Mouse (Mus musculus) embryo, embryonic 10.5 days (tissue): ENCODE measurements at regions not wholly inside any gene's neighbourhood (a gene's known extent, or its start where the extent isn't known, plus 50 kb on each side); places are given as distances from the start of the nearest gene placed in this dataset.
A peak's percentile ranks its signal among the peaks of the same experiment; 100 is the strongest.

Experiments
- DNase-seq: peaks from one replicate; pipeline ENCODE4 v3.0.0-alpha.2; 2015; ENCODE audit warnings: low spot score

DNA sequence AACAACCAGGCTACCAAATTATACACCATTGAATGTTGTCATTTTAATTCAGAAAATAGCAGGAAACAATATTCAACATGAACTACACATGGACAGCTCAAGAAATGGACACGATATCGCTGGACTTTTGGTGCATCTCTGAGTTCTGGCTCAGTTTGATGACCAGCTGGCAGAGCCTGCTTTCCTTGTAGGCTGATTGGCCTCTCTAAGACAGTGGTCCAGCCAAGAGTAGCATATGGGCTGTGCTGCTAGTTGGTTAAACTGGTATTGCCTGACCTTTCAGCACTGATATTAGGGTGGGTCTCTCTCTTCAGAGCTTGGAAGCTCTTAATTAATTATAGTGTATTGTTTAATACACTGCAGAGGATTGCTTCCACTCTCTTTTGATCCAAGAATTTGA, 705.8 kb upstream of the Ddx18 start:
- DNase-seq, result no peak

GRCm38 (mm10) chr1:122243031-122243430, 675.2 kb upstream of the Ddx18 start:
- no peak for DNase-seq

DNA sequence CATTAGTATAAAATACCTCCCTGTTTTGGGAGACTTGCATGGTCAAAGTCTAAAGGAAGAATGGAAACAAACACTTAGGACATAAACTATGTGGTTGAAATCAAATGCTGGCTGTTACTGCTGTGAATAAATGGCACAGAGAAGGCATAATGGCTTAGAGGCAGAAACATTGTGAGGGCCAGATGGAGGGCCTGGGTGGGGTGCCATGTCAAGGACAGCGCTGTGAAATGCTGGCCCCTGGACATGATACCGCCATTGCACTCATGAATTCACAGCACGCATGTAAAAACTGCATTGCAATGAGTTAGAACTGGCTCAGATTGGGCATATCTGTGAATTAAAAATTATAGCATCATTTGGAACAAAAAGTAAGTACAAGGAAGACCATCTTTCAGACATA, 673.7 kb upstream of the Ddx18 start:
- DNase-seq, result no peak

DNA sequence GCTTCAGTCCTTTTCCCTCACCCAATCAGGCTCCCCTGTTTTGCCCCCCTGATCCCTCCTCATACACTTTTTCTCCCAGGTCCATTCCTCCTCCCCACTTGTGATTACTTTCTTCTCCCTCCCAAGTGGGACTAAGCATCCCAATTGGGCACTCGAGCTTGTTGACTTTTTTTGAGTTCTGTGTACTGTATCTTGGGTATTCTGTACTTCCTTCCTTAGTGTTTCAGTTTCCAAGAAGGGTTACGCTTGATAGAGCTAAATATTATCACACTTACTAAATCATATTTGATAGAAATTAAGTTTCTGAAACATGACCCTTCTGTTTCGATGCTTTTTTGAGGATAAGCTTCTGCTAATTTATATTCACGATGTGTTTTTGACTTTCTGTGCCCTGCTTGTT, 662.7 kb upstream of the Ddx18 start:
- no peak for DNase-seq

DNA sequence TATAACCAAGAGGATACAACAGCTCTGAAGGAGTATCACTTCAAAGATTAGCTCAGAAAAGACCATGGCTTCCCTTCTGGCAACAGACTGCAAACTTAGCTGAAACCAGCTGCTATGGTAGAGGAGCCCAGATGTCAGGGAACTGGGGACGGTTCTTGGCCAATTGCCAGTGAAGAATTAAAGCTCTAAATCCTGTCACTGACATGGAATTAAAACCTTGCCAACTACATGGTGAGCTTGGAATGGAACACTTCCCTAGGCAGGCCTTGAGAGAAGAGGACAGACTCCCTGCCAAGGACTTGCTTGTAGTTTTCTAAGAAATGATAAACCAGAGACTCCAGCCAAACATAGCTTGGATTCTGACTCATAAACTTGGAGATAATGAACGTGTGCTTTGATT, 644.7 kb upstream of the Ddx18 start:
- no peak for DNase-seq

GRCm38 (mm10) chr1:122208619-122209018, 640.8 kb upstream of the Ddx18 start:
- DNase-seq, result no peak

- DNase-seq, result peak; percentile 2
Measured at GRCm38 (mm10) chr1:122169547-122169946, 601.8 kb upstream of the Ddx18 start.

DNA sequence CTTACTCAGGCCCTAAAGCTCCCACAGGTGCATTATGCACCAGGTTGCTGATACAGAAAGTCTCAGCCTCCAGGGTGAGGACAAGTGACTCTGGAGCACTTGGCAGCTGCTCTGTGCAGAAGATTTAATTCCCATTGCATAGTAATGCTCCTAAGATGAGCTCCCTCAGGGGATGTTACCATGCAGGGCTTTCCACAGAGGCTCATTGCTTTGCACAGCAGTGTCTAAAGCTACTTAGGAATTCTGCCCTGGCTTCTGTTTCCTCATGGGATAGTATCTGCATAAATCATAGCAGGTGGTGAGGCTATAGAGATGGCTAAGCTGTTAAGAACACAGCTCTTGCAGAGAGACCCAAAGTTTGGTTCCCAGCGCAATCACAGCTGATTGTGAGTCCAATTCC, 594.0 kb upstream of the Ddx18 start:
- DNase-seq, result no peak

DNA sequence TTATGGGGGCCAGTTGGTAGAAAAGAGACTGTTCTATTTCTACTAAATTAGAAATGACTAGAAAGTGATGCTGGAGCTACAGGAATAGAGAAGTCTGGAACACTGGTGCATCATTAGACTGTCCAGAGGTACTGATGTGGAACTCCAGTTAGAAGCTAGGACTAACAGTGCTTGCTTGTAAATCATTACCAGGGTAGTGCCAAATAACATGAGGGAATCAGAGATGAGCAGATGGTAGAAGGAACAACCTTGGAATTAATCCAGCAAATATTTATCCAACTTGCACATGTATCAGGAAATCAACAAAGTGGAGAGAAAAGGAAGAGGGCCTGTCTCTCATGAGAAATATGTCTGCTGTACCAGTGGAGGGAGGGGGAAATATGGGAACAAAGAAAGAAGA, 573.6 kb upstream of the Ddx18 start:
- no peak for DNase-seq

DNA sequence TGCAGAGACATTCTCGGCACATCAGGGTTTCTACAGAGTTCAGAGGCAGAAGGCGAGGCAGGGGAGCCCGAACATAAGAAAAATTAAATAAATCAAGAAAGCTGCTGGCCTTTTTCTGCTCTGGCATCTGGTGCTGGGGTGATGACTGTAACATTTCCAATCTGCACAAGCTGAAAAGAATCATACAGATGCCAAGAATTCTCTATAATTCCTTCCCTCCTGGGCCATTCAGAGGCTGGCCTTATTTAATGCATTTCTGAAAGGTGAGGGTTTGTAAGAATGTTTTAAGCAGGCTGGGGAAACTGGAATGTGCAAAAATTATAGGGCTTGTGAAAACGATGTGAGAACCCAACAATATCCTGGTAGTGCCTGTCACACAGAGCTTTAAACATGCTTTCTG, 556.2 kb upstream of the Ddx18 start:
- DNase-seq, result no peak

GRCm38 (mm10) chr1:122095726-122096125, 527.9 kb upstream of the Ddx18 start:
- no peak for DNase-seq

DNA sequence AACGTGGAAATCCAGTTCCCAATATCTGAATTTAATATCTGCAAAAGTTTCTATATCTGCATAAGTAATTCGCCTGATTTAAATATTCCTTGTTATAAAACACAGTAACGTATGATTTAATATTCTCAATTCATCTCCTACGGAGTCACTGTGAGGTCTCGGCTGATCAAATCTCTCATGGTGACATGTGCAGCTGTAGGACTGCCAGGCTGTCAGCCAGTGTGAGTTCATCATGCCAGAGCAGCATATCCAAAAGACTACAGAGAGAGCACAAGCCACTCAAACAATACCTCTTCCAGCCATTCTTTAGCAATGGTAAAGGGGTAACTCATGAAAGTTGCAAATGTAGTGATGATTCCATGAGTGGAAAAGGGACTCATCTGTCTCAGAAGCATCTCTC, 514.7 kb upstream of the Ddx18 start:
- no peak for DNase-seq

- DNase-seq, result no peak
Measured at GRCm38 (mm10) chr1:122076085-122076484, 508.3 kb upstream of the Ddx18 start.

DNA sequence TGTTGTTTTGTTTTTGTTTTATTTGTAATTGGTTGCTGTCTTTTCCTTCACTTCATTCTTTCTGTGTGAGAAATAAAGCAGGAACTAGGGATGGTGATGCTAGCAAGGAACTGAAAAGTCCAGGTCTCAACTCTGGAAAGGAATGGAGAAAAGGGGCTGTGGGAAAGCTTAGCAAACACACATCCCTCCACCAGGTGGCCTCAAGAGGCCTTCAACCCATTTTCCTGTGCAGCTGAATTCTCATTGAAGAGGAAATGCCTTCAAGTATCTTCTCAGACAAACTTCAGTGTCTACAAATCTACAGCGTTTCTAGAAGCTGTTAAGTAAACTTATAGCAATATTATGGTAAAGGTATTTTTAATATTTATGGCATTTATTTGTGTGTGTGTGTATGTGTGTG, 487.4 kb upstream of the Ddx18 start:
- DNase-seq, result peak; percentile 4

GRCm38 (mm10) chr1:122048112-122048725, 480.4 kb upstream of the Ddx18 start:
- no peak for DNase-seq

- DNase-seq, result no peak
Measured at GRCm38 (mm10) chr1:122043896-122044295, 476.1 kb upstream of the Ddx18 start.

DNA sequence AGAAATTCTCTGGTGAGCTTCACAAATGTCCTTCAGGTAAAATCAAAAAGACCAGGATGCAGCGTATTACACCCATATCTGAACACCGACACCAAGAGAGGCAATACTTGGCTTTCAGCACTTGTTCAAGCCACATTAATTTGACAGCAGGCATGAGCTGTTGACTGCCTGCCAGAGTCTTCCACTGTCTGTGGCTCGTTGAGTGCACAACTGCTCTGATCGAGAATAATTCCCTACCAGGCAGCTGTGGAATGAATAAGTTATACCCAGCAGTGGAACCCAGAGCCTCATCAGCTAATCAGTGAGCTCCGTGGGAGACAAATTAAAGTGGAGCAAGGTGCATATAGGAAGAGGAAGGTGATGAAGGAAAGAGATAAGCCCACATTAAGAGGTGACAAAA, 475.3 kb upstream of the Ddx18 start:
- no peak for DNase-seq

- no peak for DNase-seq
Measured at GRCm38 (mm10) chr1:122007749-122008148, 440.0 kb upstream of the Ddx18 start.

DNA sequence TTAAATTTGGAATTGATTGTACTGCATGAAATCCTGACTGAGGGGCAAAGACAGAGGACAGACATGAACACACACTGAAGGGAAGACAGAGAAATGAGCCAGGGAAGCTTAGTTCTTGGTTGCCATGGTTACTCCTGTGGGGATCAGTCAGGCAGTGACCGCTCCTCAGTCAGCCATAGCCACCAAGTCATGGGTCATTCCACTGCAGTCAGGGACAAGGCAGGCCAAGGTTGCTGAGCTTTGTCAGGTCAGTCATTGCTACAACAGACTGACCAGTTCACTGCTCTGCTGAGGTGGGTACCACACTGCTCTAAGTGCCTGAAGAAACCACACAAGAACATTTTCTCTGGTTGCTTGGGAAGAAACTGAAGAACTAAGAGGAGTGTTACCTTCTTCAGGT, 428.7 kb upstream of the Ddx18 start:
- DNase-seq, result peak; percentile 5

GRCm38 (mm10) chr1:121990653-121991052, 422.9 kb upstream of the Ddx18 start:
- no peak for DNase-seq

DNA sequence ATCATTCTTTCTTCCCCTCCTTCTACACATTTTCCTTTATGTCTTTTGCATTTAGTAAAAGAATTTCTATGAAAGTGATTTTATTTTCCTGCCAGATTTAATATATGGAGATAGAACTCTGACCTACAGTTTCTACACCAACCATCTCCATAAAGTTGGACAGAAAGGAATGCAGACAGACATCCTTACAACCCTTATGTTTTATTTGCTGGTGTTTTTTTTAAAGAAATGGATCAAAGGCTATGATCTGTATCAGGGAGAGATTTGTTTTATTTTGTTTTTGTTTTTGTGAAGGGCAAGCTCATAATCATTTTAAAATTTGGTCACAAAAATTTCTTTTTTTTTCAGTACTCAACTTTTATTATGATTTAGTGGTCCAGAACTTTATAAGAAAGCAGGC, 391.2 kb upstream of the Ddx18 start:
- DNase-seq, result no peak

DNA sequence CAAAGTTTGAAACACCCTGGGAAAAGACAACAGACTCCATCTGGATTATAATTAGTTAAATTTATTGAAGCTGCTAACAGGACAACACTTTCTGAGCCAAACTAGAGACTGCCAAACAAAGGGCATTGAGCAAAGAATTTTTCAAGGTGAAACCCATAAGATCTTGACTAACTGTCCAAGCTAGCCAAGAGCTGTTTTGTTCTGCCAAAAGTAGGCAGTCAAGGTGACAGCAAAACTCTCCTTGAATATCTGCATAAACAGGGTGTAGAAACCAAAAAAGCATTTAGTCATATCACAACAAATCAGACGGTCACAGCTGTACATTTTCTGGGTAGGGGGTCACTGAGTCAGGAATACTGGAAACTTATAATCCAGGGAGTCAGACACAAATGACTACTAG, 368.1 kb upstream of the Ddx18 start:
- DNase-seq, result no peak
